Mouse (Mus musculus) cortical plate, adult 2 months (tissue): ENCODE measurements at regions not wholly inside any gene's neighbourhood (a gene's known extent, or its start where the extent isn't known, plus 50 kb on each side); places are given as distances from the start of the nearest gene placed in this dataset.

ENCODE experiments used
- CTCF ChIP-seq: fragments of 200-500 bp; IDR thresholded peaks from 2 replicates; pipeline ENCODE4 v1.5.1; 2011; ENCODE audit warnings: mild to moderate bottlenecking, control low read depth, low read length; ENCODE audit not compliant: insufficient read depth; ENCODE audit errors: extremely low read depth
- POLR2A ChIP-seq: fragments of 200-500 bp; IDR thresholded peaks from 2 replicates; pipeline ENCODE4 v1.6.1; 2011; ENCODE audit warnings: mild to moderate bottlenecking, low read length, control low read depth; ENCODE audit not compliant: insufficient read depth; ENCODE audit errors: extremely low read depth

GRCm38 (mm10) chr4:105895116-105895515 lies 105.4 kb downstream of the Gm12728 start:
- TF ChIP-seq CTCF, result no peak
- TF ChIP-seq POLR2A, result no peak
